Mouse (Mus musculus) intestine, postnatal 0 days (tissue): ENCODE data around the gene Hhipl1. TPM values are rescaled to one million over a fixed set of nuclear protein-coding genes. Genes with fewer than 3 reads are reported as not detected.

Experiments
- ATAC-seq: fragments of 200-750 bp; cut with Nextera tagmentation; 2 replicates; pipeline ENCODE4 v1.8.0; 2017; ENCODE audit warnings: mild to moderate bottlenecking, moderate TSS enrichment, moderate library complexity
- H3K27ac ChIP-seq: fragments of 300-500 bp; sonication (generic); 2 replicates; pipeline ENCODE4 v1.5.1; 2014; ENCODE audit warnings: mild to moderate bottlenecking, low read depth, low read length, moderate library complexity
- H3K27me3 ChIP-seq: fragments of 300-500 bp; sonication (generic); replicated peaks from 2 replicates; pipeline ENCODE4 v1.6.1; 2014; ENCODE audit warnings: low read length, mixed read lengths; ENCODE audit not compliant: control insufficient read depth, insufficient read depth
- H3K36me3 ChIP-seq: fragments of 300-500 bp; sonication (generic); 2 replicates; pipeline ENCODE4 v1.6.1; 2014; ENCODE audit warnings: mild to moderate bottlenecking, moderate library complexity; ENCODE audit not compliant: control insufficient read depth, insufficient read depth
- H3K4me1 ChIP-seq: fragments of 300-500 bp; sonication (generic); replicated peaks from 2 replicates; pipeline ENCODE4 v1.6.1; 2014; ENCODE audit warnings: antibody characterized with exemption, low read length, mixed read lengths; ENCODE audit not compliant: control insufficient read depth, insufficient read depth
- H3K4me2 ChIP-seq: fragments of 300-500 bp; sonication (generic); replicated peaks from 2 replicates; pipeline ENCODE4 v1.6.1; 2014; ENCODE audit warnings: low read depth, mild to moderate bottlenecking, moderate library complexity
- H3K4me3 ChIP-seq: fragments of 300-500 bp; sonication (generic); 2 replicates; pipeline ENCODE4 v1.5.1; 2014; ENCODE audit warnings: low read depth, low read length
- H3K9ac ChIP-seq: fragments of 300-500 bp; sonication (generic); 2 replicates; pipeline ENCODE4 v1.6.1; 2014; ENCODE audit warnings: mild to moderate bottlenecking, low read depth, low read length
- H3K9me3 ChIP-seq: fragments of 300-500 bp; sonication (generic); 2 replicates; pipeline ENCODE4 v1.6.1; 2016; ENCODE audit warnings: mixed run types; ENCODE audit not compliant: control insufficient read depth
- CTCF ChIP-seq: sonication (generic); IDR thresholded peaks from 2 replicates; pipeline ENCODE4 v1.5.1; 2016; ENCODE audit warnings: low read depth, mild to moderate bottlenecking, control low read depth, antibody characterized with exemption, moderate library complexity
- WGBS: fragments of 180-500 bp; shearing (Covaris S2); extraction: QIAGEN DNeasy Blood & Tissue Kit; methylation state at CpG from one replicate; pipeline ENCODE4 v1.1.7; 2014; 5-methylcytosine and 5-hydroxymethylcytosine counted together
- polyA plus RNA-seq: library from polyadenylated mRNA; unstranded; fragments of >200 nt; fragmentation: Nextera tagmentation; extraction: Ambion mirVana; gene quantifications from 2 replicates; pipeline ENCODE4 v1.2.1, GENCODE M21; 2015

Hhipl1 gene
- polyA plus RNA-seq, 1 experiment from 2014 or later: 0.20 TPM

DNA sequence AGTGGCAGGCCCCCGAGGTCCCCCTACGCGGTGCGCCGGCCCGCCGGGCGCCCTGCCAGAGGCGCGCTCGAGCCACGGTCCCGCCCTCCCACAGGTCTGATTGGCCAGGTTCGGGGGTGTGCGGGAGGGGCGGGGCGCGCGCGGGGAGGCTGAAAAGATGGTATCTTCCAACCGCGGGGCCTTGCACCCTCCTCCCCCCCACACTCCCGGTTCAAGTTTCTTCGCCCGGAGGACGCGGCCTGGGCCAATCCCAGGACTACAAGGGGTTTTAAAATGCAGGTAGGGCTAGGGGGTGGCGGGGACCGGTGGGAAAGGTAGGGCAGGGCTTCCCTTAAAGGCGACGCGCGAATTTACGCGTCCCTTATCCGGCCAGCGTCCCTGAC is 30.6 kb upstream of the Hhipl1 start:
- Histone ChIP-seq H3K4me2 (peak overlapping the region; percentile 99), H3K4me1 (peaks cover 6% of the 10 kb centered on the region; the same call in 1 of the 2 replicates), H3K27me3 (no peaks in the 10 kb centered on the region), H3K27ac (peak overlapping the region; percentile 60), H3K9ac (peak overlapping the region; percentile 81), H3K4me3 (peak overlapping the region; percentile 73), H3K36me3 (no peaks in the 10 kb centered on the region; the same call in 1 of the 2 replicates), H3K9me3 (no peaks in the 10 kb centered on the region)
- TF ChIP-seq CTCF: 0 out of 2 replicates have a peak, but pooled peaks have one; percentile 4
- 0% methylated on average over 29 of the region's 37 CpGs for WGBS
- peak; percentile 97 for ATAC-seq

DNA sequence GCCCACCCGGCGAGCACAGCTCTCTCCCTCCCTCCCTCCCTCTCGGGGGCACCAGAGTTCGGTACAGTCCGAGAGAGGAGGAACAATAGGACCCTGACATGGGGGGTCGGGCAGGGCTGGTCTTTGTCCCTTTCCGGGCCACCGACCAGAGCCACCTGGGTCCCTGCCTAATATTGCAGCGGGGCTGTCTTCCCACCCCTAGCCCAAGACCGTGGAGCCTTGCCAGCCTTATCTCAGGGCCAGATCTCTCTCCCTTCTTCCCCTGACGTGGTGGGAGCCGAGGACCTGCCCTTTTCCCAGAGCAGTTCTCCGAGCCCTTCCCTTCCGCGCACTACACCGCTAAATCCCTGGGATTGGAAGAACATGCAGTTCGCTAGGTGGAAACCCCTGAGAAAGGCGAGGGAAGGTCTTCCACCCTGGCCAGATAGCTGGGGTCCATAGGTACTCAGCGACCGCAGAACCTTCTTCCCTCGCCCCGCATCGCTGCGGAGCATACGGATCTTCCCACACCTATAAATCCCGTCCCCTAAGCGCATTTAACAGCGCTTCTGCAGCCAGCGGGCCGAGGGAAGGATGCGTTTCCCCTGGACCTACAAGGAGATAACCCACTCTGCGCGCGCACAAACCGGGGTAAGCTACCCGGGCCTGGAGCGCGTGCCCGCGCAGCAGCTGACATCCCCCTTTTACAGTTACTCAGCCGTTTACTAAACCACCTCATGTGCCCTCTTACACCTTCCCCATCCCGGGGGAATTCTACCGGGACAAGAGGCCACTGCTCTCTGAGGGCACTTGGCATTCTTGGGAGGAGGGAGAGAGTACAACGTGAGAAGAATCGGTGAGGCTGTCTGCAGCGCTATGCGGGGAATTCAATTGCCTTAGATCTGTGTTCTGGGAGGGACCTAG is 29.9 kb upstream of the Hhipl1 start:
- no peaks in the 10 kb centered on the region; the same call in 1 of the 2 replicates for H3K36me3 ChIP-seq
- H3K4me1 ChIP-seq: peaks cover 6% of the 10 kb centered on the region; the same call in 1 of the 2 replicates
- no peaks in the 10 kb centered on the region for H3K9me3 ChIP-seq
- peak overlapping the region; percentile 60 for H3K27ac ChIP-seq
- peak overlapping the region; percentile 70 for H3K9ac ChIP-seq
- peak overlapping the region; percentile 99 for H3K4me2 ChIP-seq
- no peaks in the 10 kb centered on the region for H3K27me3 ChIP-seq
- under 1% methylated on average over 45 of the region's 47 CpGs for WGBS
- peak overlapping the region; percentile 73 for H3K4me3 ChIP-seq
- TF ChIP-seq CTCF: no peak
- ATAC-seq: peak; percentile 11; the same call in 1 of the 2 replicates

DNA sequence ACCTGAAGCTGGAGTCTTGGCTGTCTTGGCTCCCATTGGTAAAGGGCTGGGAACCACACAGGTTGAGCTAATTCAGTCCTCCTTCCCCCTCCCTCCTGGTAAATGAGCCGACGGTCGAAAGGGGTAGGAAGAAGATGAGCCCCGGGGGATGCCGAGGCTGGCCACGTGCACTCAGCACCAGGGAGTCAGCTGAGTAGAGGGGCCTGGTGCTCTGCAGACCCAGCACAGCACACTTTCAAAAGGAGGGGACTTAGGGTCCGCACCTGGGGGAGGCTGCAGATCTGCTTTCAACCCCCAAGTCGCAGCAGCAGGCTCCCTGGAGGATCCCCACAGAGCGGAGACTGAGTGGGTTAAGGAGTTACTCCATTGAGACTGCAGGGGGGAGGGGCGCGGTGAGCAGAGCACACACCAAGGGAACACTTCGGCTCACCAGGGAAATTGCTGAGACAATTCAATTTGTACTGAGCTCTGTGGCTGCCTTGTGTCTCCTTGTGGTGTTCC is 28.7 kb upstream of the Hhipl1 start:
- Histone ChIP-seq H3K4me3 (no peak overlapping the region), H3K4me1 (0 out of 2 replicates have a peak, but pooled peaks cover 6% of the 10 kb centered on the region), H3K4me2 (no peak overlapping the region), H3K27ac (no peak overlapping the region), H3K36me3 (no peaks in the 10 kb centered on the region), H3K9ac (no peak overlapping the region), H3K27me3 (no peaks in the 10 kb centered on the region), H3K9me3 (no peaks in the 10 kb centered on the region)
- TF ChIP-seq CTCF: 0 out of 2 replicates have a peak, but pooled peaks have one; percentile 17
- ATAC-seq: no peak
- 41% methylated on average over 12 of the region's 12 CpGs for WGBS

DNA sequence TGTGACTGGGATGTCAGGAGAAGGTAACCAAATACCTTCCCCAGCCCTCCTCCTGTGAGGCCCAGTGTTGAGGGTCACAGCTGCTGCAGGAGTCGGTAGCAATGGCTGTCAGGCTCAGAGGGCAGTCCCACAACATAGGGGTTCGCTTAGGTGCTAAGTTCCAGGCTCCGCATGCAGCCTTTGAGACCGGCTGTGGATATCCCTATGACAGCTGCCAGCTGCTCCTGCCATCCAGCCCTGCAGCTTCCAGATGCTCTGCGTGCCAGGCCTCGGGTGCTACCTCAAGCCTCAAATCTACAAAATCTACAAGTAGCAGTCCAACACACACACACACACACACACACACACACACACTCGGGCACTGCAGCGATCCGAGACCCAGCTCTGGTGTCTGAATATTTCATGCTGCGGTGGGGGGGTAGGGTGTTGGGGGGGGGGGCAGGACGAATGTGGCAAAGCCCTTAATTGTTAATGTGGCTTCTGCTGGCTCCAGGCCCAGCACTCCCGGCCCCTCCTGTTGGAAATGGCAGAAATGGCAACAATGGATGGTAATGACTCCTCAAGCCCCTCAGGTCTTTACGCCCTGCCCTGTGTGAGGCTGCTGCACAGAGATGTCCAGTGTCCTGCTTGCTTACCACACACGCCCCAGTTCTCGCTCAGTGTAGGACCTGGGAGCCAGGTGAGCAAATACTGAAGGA is 27.7 kb upstream of the Hhipl1 start:
- WGBS: 69% methylated on average over 15 of the region's 15 CpGs
- Histone ChIP-seq H3K27me3 (no peaks in the 10 kb centered on the region), H3K9me3 (no peaks in the 10 kb centered on the region), H3K4me2 (no peak overlapping the region), H3K4me1 (0 out of 2 replicates have a peak, but pooled peaks cover 6% of the 10 kb centered on the region), H3K27ac (no peak overlapping the region), H3K4me3 (no peak overlapping the region), H3K36me3 (no peaks in the 10 kb centered on the region), H3K9ac (no peak overlapping the region)
- no peak for TF ChIP-seq CTCF
- no peak for ATAC-seq

DNA sequence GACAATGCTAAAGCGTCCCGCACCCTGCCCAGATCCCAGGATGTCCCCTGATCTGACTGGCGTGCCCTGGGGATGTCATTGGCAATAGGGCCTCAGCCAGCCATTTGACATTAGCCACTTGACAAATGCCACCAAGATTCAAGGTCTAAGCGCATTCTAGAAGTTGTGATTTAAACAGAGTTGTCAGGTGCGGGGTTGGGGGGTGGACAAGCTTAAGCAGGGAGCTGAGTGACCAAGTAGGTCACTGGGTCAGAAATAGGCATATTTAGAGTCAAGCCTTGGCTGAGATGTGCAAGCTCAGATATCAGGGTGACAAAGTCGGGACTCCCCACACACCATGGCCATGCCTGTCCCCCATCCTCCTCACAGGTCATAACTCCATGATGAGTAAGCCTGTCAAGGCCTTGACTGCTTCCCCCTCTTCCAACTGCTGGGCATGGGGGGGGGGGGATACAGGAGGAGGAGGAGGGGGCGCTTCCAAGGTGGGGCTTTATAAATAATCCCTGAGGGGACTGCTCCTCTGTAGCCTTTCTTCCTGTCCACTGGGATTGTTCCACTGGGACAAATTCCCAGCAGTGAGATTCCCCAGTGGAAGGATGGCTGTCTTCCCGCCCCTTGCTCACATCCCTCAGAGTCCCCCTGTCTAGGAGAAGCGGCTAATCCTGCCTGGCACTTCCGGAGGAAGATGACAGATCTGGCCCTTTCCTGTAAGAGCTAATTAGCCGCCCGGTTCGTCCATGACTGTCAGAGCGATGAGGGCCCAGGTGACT is 21.4 kb upstream of the Hhipl1 start:
- no peak overlapping the region for H3K9ac ChIP-seq
- no peak overlapping the region for H3K4me3 ChIP-seq
- no peaks in the 10 kb centered on the region for H3K4me1 ChIP-seq
- no peak overlapping the region for H3K4me2 ChIP-seq
- no peaks in the 10 kb centered on the region for H3K27me3 ChIP-seq
- no peaks in the 10 kb centered on the region for H3K36me3 ChIP-seq
- H3K9me3 ChIP-seq: no peaks in the 10 kb centered on the region
- WGBS: 49% methylated on average over 13 of the region's 14 CpGs
- ATAC-seq: no peak
- 0 out of 2 replicates have a peak, but pooled peaks have one; percentile 3 for TF ChIP-seq CTCF
- H3K27ac ChIP-seq: no peak overlapping the region
